Mouse (Mus musculus) G1E (cell line): ENCODE measurements around the gene Zdhhc4.

Source experiments
- CTCF ChIP-seq: IDR thresholded peaks from 2 replicates; pipeline ENCODE4 v1.5.1; 2012; ENCODE audit warnings: low read depth, low read length, inconsistent platforms, mixed read lengths
- GATA1 ChIP-seq: IDR thresholded peaks from 2 replicates; pipeline ENCODE4 v1.6.1; 2012; ENCODE audit warnings: borderline replicate concordance, low read length, inconsistent platforms, mixed read lengths

DNA sequence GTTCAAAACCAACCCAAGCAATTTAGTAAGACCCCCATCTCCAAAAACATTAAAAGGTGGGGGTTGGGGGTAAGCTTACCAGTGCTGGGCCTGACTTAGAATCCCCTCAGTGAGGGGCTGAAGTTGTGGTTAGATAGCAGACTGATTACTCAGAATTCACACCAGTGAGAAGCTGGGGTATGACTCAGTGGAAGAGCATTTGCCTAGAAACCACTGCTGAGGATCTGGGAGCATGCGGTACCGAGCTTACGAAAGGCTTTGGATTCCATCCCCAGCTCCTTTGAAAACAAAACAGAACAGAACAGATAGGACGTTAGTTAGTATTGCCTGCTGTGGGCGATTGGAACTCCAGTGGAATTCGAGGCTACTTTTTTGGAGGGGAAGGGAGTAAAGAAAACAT is 57.4 kb downstream of the Zdhhc4 start:
- TF ChIP-seq CTCF (no peak), GATA1 (no peak)
